8 mouse cellular contexts compared by ENCODE assay signal in the genomic region with DNA sequence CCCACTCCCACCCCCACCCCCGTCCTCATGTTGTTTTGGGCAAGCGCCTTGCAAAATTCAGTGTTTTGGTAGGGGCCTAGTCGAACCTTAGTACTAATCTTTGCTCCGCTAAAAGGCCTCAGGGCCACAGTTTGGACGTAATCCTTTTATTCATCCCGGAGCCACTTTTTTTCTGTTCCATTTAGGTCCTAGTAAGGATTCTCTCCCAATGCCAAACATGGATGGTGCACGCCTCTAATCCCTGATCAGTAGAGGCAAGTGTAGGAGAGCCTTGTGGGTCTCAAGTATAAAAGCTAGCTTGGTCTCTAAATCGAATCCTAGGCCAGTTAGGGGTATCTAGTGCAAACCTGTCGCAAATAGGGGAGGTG. TPM values are rescaled to one million over a fixed set of nuclear protein-coding genes. Genes with fewer than 3 reads are reported as not detected.
DNase-seq lines count a peak whose midpoint lies in the region; ATAC-seq and TF ChIP-seq lines count a peak whose summit lies in the region.

No protein-coding gene starts in this region.

- H3K4me2 ChIP-seq in heart, embryonic 13.5 days: peak overlapping the region; percentile 79
- H3K4me2 ChIP-seq in CH12.LX (ENCODE audit: insufficient read depth, low read depth, poor library complexity, severe bottlenecking): peak overlapping the region; percentile 94
- H3K4me2 ChIP-seq in embryonic facial prominence, embryonic 15.5 days (replicated peaks): peak overlapping the region; percentile 64
- H3K4me2 ChIP-seq in limb, embryonic 11.5 days (ENCODE audit: low read depth, severe bottlenecking): peak overlapping the region; percentile 51
- peak overlapping the region; percentile 64 for H3K4me2 ChIP-seq in neural tube, embryonic 15.5 days

- 5% methylated on average over 9 of the region's 9 CpGs for WGBS in heart, embryonic 13.5 days
- 4% methylated on average over 9 of the region's 9 CpGs for WGBS in embryonic facial prominence, embryonic 15.5 days
- WGBS in limb, embryonic 11.5 days: 6% methylated on average over 9 of the region's 9 CpGs
- 4% methylated on average over 9 of the region's 9 CpGs for WGBS in neural tube, embryonic 15.5 days

- no peak for TF ChIP-seq EP300 in CH12.LX (IDR thresholded peaks at IDR 0.05; ENCODE audit: low read length)

- no peak for TF ChIP-seq POLR2A in CH12.LX (IDR thresholded peaks at IDR 0.05; ENCODE audit: low read depth, low read length)

- no peak for ATAC-seq in heart, embryonic 13.5 days (ENCODE audit: extremely low read depth, insufficient number of reproducible peaks, low FRiP score, low TSS enrichment)
- ATAC-seq in embryonic facial prominence, embryonic 15.5 days (ENCODE audit: insufficient number of reproducible peaks, low FRiP score, low TSS enrichment, low read depth): no peak
- no peak for ATAC-seq in limb, embryonic 11.5 days (ENCODE audit: insufficient number of reproducible peaks, low FRiP score, low TSS enrichment, low read depth)
- ATAC-seq in neural tube, embryonic 15.5 days (ENCODE audit: low FRiP score): peak; percentile 2; the same call in 1 of the 2 replicates
- no peak for ATAC-seq in erythroid progenitor cell, adult 5-6 weeks (replicated peaks; ENCODE audit: low FRiP score, poor library complexity, severe bottlenecking)

- TF ChIP-seq RAD21 in CH12.LX (IDR thresholded peaks at IDR 0.05; ENCODE audit: low read depth, low read length): no peak

- no peak for TF ChIP-seq CTCF in CH12.LX (conservative IDR thresholded peaks at IDR 0.05 in 1 of 2, IDR thresholded peaks at IDR 0.05 in 1 of 2; ENCODE audit: low read depth in 2 of 2, low read length in 2 of 2)

- H3K36me3 ChIP-seq in heart, embryonic 13.5 days: peaks cover 7% of the 10 kb centered on the region
- H3K36me3 ChIP-seq in CH12.LX (replicated peaks in 1 of 2; ENCODE audit: control insufficient read depth in 1 of 2, insufficient read depth in 1 of 2, low read length in 1 of 2): peaks cover 2 to 11% of the 10 kb centered on the region in 2 experiments
- H3K36me3 ChIP-seq in embryonic facial prominence, embryonic 15.5 days: peaks cover 4% of the 10 kb centered on the region; the same call in 1 of the 2 replicates
- no peaks in the 10 kb centered on the region for H3K36me3 ChIP-seq in limb, embryonic 11.5 days (ENCODE audit: control insufficient read depth, insufficient read depth, low read length)
- H3K36me3 ChIP-seq in neural tube, embryonic 15.5 days: peaks cover 3% of the 10 kb centered on the region; the same call in 1 of the 2 replicates

- peaks cover 25% of the 10 kb centered on the region for H3K4me1 ChIP-seq in heart, embryonic 13.5 days
- peaks cover 0 to 19% of the 10 kb centered on the region in 2 experiments; a peak in 2 of 4 replicates for H3K4me1 ChIP-seq in CH12.LX (ENCODE audit: control insufficient read depth in 1 of 2, insufficient read depth in 2 of 2)
- peaks cover 9% of the 10 kb centered on the region for H3K4me1 ChIP-seq in embryonic facial prominence, embryonic 15.5 days
- H3K4me1 ChIP-seq in limb, embryonic 11.5 days (ENCODE audit: control insufficient read depth, insufficient read depth, low read length): no peaks in the 10 kb centered on the region
- peaks cover 21% of the 10 kb centered on the region for H3K4me1 ChIP-seq in neural tube, embryonic 15.5 days

- dilution Hi-C loops in CH12.LX (cut with MboI; ENCODE audit: extremely low pct_ligation_motif_present, extremely low pct_unique_long_range_greater_than_20kb, low sequenced_read_pairs): no loop called here

- peaks cover 34% of the 10 kb centered on the region for H3K79me2 ChIP-seq in CH12.LX (replicated peaks; ENCODE audit: control insufficient read depth, extremely low read depth, insufficient read depth, poor library complexity, severe bottlenecking)

- H3K9me3 ChIP-seq in heart, embryonic 13.5 days: no peaks in the 10 kb centered on the region
- H3K9me3 ChIP-seq in CH12.LX (replicated peaks; ENCODE audit: low read length): no peaks in the 10 kb centered on the region
- no peaks in the 10 kb centered on the region for H3K9me3 ChIP-seq in embryonic facial prominence, embryonic 15.5 days (replicated peaks)
- H3K9me3 ChIP-seq in limb, embryonic 11.5 days (ENCODE audit: control insufficient read depth, low read length): no peaks in the 10 kb centered on the region
- H3K9me3 ChIP-seq in neural tube, embryonic 15.5 days (replicated peaks): no peaks in the 10 kb centered on the region

- no peaks in the 10 kb centered on the region for H3K27me3 ChIP-seq in heart, embryonic 13.5 days (replicated peaks)
- no peaks in the 10 kb centered on the region for H3K27me3 ChIP-seq in CH12.LX (replicated peaks)
- H3K27me3 ChIP-seq in embryonic facial prominence, embryonic 15.5 days: no peaks in the 10 kb centered on the region
- H3K27me3 ChIP-seq in limb, embryonic 11.5 days (ENCODE audit: control insufficient read depth, insufficient read depth, low read length): no peaks in the 10 kb centered on the region
- H3K27me3 ChIP-seq in neural tube, embryonic 15.5 days (replicated peaks): no peaks in the 10 kb centered on the region

- in situ Hi-C loops in CH12.LX (cut with MboI; ENCODE audit: low pct_ligation_motif_present, low pct_unique_long_range_greater_than_20kb, low sequenced_read_pairs): no loop called here

- intact Hi-C loops in heart, postnatal 25 days (cut with DNase I): loop anchor here (5.0 kb wide), 1 partner anchor 373 kb away; no protein-coding TSS in a partner anchor

- peak overlapping the region; percentile 99 for H3K4me3 ChIP-seq in heart, embryonic 13.5 days
- peak overlapping the region; percentile 55 to 93 (median 74) for H3K4me3 ChIP-seq in CH12.LX (replicated peaks in 1 of 3; ENCODE audit: low read depth in 2 of 3, low read length in 2 of 3, poor library complexity in 1 of 3)
- peak overlapping the region; percentile 96 for H3K4me3 ChIP-seq in embryonic facial prominence, embryonic 15.5 days (replicated peaks)
- H3K4me3 ChIP-seq in limb, embryonic 11.5 days (ENCODE audit: low read depth, low read length): peak overlapping the region; percentile 96
- H3K4me3 ChIP-seq in neural tube, embryonic 15.5 days (replicated peaks): peak overlapping the region; percentile 89

- no peak for DNase-seq in heart, postnatal 25 days (ENCODE audit: low spot score)
- peak; percentile 31 for DNase-seq in CH12.LX (ENCODE audit: extremely low read depth)
- no peak for DNase-seq in limb, embryonic 11.5 days (ENCODE audit: low spot score)
- no peak for DNase-seq in adipocyte (ENCODE audit: low spot score)

- H3K9ac ChIP-seq in heart, embryonic 13.5 days: peak overlapping the region; percentile 83
- peak overlapping the region; percentile 98 for H3K9ac ChIP-seq in CH12.LX (ENCODE audit: insufficient read depth, low read depth)
- H3K9ac ChIP-seq in embryonic facial prominence, embryonic 15.5 days: peak overlapping the region; percentile 42
- peak overlapping the region; percentile 67 for H3K9ac ChIP-seq in limb, embryonic 11.5 days (ENCODE audit: low read length)
- peak overlapping the region; percentile 67 for H3K9ac ChIP-seq in neural tube, embryonic 15.5 days (replicated peaks)

- H3K27ac ChIP-seq in heart, embryonic 13.5 days (replicated peaks): peak overlapping the region; percentile 89
- H3K27ac ChIP-seq in CH12.LX (ENCODE audit: insufficient read depth, low read depth): peak overlapping the region; percentile 98
- peak overlapping the region; percentile 98 for H3K27ac ChIP-seq in embryonic facial prominence, embryonic 15.5 days (replicated peaks)
- H3K27ac ChIP-seq in limb, embryonic 11.5 days (replicated peaks; ENCODE audit: low read depth, low read length): peak overlapping the region; percentile 57
- H3K27ac ChIP-seq in neural tube, embryonic 15.5 days (replicated peaks): peak overlapping the region; percentile 95

TF ChIP-seq in CH12.LX, 34 proteins besides CTCF, POLR2A, EP300 and RAD21:
- TF ChIP-seq MAZ (IDR thresholded peaks at IDR 0.05; ENCODE audit: low read depth, low read length): no peak
- TF ChIP-seq JUND (conservative IDR thresholded peaks at IDR 0.05; ENCODE audit: low read depth, low read length): no peak
- TF ChIP-seq SIN3A (IDR thresholded peaks at IDR 0.05; ENCODE audit: low read length): no peak
- 0 out of 2 replicates have a peak, but pooled peaks have one; percentile 88 for TF ChIP-seq CHD1 (IDR thresholded peaks at IDR 0.05; ENCODE audit: low read depth, low read length)
- TF ChIP-seq CHD2 (IDR thresholded peaks at IDR 0.05; ENCODE audit: low read length): no peak

RNA-seq across cellular contexts. Expression of a gene that starts 0.9 kb away (rescaled TPM):
- 35.8 and 37.4 TPM in 2 replicates for polyA plus RNA-seq in heart, embryonic 13.5 days (2015; fragmentation: Nextera tagmentation; extraction: Ambion mirVana)
- 10 to 100 TPM; 35.6 to 42.8 TPM for total RNA-seq in heart, postnatal 25 days (2021)
- total RNA-seq in CH12.LX (2012; rRNA removed) (71.2 and 76.1 TPM in 2 replicates), CH12.LX (2014; rRNA removed) (93.2 and 97.5 TPM in 2 replicates)
- polyA plus RNA-seq in CH12.LX (2012; ENCODE audit: insufficient read length, low read depth): 109 and 126 TPM in 2 replicates
- polyA plus RNA-seq in embryonic facial prominence, embryonic 15.5 days (2015; fragmentation: Nextera tagmentation; extraction: Ambion mirVana): 53.6 and 58.8 TPM in 2 replicates
- 123 and 127 TPM in 2 replicates for polyA plus RNA-seq in limb, embryonic 11.5 days (2014; fragmentation: Nextera tagmentation; extraction: Ambion mirVana)
- polyA plus RNA-seq in neural tube, embryonic 15.5 days (2015; fragmentation: Nextera tagmentation; extraction: Ambion mirVana): 43.1 and 47.8 TPM in 2 replicates
- total RNA-seq in erythroid progenitor cell, adult 5-6 weeks (2015; ENCODE audit: low replicate concordance): 7.2 and 28.9 TPM in 2 replicates
- total RNA-seq in erythroid progenitor cell, adult 5-6 weeks (2017; ENCODE audit: low replicate concordance): 15.9 and 28.4 TPM in 2 replicates

Comparison
In these comparisons a context has a peak if more than half of its experiments do, and no peak if none do; other contexts are left out.
1. H3K9ac ChIP-seq: peak in every context shown above with its lines; median percentile 98 in CH12.LX; 83 in heart, embryonic 13.5 days; 67 in limb, embryonic 11.5 days; 67 in neural tube, embryonic 15.5 days; 42 in embryonic facial prominence, embryonic 15.5 days.